Mouse (Mus musculus): ENCODE measurements around the gene Fhdc1. TPM values are rescaled to one million over a fixed set of nuclear protein-coding genes. Genes with fewer than 3 reads are reported as not detected.

The Fhdc1 gene
- total RNA-seq, 1 experiment from 2014 or later = 0.38 TPM

DNA sequence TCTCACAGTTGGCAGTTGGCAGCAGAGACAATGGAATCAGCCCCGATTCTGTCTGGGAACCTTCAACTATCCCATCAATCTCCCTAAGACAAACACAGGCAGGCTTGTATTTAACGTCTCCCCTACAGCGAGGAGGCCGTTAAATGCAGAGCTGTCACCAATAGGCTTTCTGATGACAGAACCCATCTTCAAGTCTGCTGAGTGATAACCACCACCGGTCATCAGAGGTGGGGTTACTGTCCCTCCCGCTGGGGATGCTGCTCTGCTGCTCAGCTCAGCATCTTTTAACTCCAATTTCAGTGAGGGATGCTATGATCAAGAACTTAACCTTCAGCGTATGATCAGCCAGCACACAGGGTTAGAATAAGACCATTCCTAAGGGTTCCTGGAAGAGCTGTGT lies 2.0 kb downstream of the Fhdc1 start:
- no peak for ATAC-seq (replicated peaks; ENCODE audit: insufficient number of reproducible peaks, low FRiP score, low TSS enrichment, poor library complexity, severe bottlenecking)

DNA sequence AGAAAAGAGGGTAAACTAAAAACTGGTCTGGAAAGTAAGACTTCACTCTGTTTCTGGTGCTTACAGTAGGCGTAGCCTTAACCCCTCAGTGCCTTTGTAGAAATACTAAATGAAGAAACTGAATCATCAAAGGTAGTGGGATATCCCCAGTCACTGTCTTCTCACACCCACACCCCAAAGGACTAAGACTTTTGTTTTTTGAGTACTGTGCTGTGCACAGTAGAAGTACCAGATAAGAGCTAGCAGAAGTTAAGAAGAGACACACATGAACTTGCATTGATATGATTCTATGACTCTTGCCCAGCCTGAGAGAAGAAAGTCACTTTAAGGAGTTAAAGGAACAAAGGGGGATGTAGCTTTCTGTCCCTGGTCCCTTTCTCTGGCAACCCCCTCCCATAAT lies 2.7 kb downstream of the Fhdc1 start:
- ATAC-seq (replicated peaks; ENCODE audit: insufficient number of reproducible peaks, low FRiP score, low TSS enrichment, poor library complexity, severe bottlenecking) = no peak

DNA sequence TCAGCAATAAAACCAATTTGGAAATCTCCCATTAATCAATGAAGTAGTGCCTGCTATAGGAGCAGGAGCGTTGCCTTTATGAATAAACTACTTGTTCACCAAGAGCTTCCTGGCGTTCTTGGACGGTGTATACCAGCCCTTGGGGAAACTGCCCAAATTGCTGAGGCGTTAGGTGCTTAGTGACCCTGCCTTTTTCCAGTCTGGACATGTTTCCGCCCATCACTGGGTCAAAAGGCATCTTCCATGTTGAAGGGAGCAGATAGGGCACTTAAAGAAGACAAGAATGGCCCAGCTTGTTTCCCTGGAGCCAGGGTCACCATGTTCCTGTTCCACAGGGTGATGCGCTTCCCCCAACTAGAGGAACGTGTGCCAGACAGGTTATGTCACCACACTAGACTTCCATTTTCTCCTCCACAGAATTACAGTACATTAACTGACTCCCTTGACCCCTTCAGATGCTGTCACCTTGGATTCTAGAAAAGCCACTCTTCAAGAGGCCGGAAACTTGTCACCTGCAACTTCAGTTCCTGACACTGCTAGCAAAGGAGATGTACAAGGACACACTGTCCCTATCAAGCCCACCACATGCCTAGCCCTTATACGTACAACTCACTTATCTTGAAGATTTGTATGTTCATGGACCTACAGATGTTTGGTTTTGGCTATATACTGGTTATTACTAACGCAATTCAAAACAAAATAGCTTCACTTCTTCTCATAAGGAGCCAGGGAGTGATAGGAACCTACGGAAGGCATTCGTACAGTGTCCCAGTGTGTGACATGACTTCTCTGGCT lies 5.1 kb downstream of the Fhdc1 start:
- no peak for ATAC-seq (replicated peaks; ENCODE audit: insufficient number of reproducible peaks, low FRiP score, low TSS enrichment, poor library complexity, severe bottlenecking)

DNA sequence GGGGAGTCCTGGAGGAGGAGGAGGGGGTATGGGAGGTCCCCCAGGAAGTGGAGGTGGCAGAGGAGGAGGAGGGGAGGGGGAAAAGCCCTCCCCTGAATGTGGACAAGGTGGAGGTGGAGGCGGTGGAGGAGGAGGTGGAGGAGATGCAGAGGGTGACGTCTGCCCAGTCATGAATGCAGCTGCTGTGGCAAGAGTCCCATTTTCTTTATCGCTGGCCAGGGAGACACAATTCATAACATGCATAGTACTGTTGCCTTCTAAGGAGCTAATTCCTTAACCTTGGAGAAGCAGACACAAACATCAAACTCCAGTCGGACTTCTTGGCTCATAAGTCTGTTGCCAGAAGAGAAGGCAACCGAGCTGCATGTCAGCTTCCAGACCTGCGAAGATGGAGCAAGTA lies 5.8 kb downstream of the Fhdc1 start:
- ATAC-seq (replicated peaks; ENCODE audit: insufficient number of reproducible peaks, low FRiP score, low TSS enrichment, poor library complexity, severe bottlenecking) = no peak

DNA sequence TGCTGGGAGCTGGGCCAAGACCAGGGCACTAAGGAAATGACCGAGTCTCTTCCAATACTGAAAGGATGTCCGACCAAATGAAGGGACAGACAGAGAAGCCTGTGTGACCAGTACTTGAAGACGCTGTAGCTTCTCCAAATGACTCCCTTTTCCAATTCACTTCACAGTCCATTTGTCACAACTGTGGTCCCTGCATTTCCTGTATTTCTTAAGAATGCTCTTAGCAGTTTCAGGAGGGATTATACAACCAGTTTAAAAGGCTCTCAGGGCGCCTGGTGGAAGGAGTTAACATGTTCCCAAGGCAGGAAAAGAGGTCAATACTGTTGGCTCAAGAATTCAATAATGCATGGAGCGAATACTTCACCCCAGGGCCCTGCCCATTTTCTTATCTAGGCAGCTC lies 7.3 kb downstream of the Fhdc1 start:
- no peak for ATAC-seq (replicated peaks; ENCODE audit: insufficient number of reproducible peaks, low FRiP score, low TSS enrichment, poor library complexity, severe bottlenecking)

DNA sequence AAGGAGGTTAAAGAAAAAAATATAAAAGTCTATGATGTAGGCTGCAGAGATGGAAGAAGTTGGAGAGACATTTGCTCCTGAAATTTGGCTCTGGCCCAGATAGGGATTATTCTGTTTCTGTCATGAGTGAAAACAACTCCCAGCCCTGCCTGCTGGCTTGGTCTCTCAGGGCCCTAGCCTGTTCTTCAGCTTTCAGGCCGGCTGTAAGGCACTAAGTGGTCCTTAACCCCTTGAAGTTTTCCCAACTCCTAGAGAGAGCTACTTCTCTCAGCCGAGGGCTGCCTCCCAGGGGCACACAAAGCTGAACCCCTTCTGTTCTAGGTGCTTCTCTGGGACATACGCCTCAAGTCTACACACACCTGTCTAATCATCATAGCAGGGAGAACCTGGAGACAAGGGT lies 7.7 kb downstream of the Fhdc1 start:
- ATAC-seq (replicated peaks; ENCODE audit: insufficient number of reproducible peaks, low FRiP score, low TSS enrichment, poor library complexity, severe bottlenecking) = no peak

DNA sequence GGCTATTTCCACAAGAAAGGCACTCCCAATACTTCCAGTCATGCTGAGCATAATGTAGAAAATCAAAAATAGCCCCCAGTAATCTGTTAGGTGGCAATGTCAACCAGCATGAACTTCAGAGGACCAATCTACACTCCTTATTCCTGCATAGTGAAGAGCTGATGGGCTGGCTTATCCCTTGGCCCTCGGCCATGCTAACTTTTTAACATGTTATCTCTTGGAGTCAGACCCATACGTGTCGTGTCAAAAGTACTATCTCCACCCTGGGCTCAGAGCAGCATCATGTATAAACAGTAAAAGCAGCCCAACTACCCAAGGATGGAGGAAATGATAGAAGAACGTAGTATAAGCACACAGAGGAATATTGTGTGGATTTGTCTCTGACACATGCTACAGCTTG lies 9.1 kb downstream of the Fhdc1 start:
- ATAC-seq (replicated peaks; ENCODE audit: insufficient number of reproducible peaks, low FRiP score, low TSS enrichment, poor library complexity, severe bottlenecking) = no peak

DNA sequence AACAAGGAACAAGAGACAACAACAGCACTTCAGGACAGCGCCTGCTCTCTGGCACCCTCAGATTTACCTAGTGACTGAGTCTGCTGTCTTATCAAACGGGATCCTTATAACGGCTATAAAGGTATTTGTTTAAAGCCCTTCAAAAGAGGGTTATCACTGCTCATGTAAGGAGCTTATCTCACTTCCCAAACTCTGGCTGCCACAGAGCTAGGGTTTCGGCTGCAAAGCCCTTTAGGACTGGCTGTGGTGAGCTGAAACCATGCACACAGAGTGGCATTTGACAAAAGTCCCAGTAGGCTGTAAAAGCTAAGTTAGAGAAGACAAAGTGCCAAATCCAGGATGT lies 12.1 kb downstream of the Fhdc1 start:
- ATAC-seq (replicated peaks; ENCODE audit: insufficient number of reproducible peaks, low FRiP score, low TSS enrichment, poor library complexity, severe bottlenecking) = no peak

DNA sequence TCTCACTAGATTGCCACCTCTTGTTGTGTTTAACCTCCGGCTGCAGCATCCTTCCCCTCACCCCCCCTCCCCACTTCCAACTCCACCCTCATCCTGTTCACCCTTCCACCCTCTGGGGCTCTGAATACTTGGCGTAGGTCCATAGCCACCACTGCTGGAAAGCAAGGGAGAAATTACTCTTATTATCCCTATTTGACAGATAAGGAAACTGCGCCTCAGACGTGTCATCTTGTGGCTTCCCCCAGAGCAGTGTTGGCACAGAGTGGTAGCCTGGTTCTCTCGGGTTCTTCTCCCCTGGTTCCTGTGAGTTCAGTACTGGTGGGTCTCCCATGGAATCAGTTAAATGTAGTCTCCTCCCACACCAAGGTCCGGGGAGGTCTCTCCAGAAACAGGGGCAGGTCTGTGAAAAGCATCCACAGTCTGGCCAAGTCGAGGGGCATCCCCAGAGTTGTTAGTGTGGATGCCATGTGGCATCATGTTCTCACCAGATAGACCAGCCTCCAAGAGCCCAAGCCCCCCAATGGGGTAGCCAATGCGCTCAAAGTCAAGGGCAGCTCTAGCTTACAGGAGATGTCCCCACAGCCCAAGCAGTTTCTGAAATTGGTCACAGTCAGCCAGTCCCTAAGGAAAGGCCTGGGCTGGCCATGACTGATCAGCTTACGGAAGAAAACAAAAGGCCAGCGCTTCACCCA lies 12.7 kb downstream of the Fhdc1 start:
- no peak for ATAC-seq (replicated peaks; ENCODE audit: insufficient number of reproducible peaks, low FRiP score, low TSS enrichment, poor library complexity, severe bottlenecking)

DNA sequence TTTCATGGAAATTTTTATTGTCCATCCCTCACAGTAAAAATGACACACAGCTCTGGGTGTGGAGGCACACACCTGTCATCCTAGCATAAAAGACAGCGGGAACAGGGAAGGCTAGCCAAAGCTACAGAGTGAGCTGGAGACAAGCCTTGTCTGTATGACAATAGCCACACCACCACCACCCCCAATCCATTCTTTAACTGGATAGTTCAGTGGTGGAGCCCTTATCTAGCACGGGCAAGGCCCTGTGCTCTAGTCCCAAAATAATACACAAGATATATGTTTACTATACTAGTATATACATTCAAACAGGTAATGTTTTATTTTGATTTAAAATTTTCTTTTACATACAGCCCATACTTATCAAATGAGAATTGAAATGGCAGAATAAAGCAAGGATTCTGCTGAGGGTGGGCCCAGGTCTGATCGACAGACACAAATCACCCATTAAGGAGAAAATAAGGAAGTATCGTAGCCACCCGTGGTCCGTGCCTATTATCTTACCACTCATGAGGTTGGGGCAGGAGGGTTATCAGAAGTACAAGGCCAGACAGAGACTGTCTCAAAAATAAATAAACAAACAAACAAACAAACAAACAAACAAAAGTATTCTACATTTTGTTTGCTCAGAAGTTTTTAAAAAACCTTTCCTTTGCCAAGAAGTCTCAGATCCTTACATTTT lies 14.3 kb downstream of the Fhdc1 start:
- no peak for ATAC-seq (replicated peaks; ENCODE audit: insufficient number of reproducible peaks, low FRiP score, low TSS enrichment, poor library complexity, severe bottlenecking)

DNA sequence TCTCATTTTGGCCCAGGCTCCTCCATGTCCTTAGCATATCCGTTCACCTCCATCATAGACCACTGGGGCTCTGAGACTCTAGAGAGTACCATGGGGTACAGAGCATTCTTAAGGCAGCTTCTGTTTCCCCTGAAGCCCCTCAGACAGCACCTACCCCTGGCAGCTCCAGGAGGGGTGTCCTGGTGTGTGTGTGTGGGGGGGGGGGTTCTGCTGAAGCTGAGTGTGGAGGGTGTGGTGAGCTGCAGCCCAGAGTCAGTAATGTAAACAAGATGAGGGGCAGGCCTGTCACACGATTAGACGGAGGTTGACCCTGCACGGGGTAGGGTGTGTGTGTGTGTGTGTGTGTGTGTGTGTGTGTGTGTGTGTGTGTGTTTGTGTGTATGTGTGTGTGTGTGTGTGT lies 18.5 kb downstream of the Fhdc1 start:
- no peak for ATAC-seq (replicated peaks; ENCODE audit: insufficient number of reproducible peaks, low FRiP score, low TSS enrichment, poor library complexity, severe bottlenecking)

DNA sequence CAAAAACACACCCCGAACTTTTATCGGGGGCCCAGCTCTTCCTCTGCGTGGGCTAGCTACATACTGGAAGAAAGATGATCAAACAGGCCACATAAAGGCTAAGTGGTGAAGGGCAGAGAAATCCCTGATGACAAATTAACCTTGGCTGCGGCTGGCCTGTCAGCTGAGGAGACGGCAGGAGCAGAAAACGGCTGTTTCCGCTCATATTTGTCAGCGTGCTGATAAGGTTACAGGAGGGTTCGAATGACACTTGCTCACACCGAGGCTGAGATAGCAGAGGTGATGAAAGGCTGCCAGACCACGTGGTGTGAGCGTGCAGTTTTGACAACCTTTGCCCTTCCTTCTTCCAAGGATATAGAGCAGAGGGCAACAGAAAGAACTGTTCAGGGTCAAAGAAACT lies 19.3 kb downstream of the Fhdc1 start:
- ATAC-seq (replicated peaks; ENCODE audit: insufficient number of reproducible peaks, low FRiP score, low TSS enrichment, poor library complexity, severe bottlenecking) = no peak

DNA sequence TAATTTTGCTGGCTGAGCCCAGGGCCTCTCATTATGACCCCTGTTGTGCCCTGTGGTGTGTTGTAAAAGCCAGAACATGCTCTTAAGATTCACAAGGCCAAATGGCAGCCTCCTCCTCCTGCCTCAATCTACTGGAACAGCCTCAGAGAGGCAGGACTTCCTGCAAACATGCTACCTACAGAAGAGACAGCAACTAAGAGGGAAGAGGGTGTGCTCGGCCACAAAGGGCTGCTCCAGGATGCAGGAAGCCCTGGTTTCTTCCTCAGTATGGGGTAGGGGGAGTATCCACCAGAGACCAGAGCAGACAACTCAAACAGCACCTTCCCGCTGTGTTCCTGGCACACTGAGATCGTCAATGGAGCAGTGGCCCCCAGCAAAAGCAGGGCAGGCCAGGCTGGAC lies 19.7 kb downstream of the Fhdc1 start:
- ATAC-seq (replicated peaks; ENCODE audit: insufficient number of reproducible peaks, low FRiP score, low TSS enrichment, poor library complexity, severe bottlenecking) = no peak

DNA sequence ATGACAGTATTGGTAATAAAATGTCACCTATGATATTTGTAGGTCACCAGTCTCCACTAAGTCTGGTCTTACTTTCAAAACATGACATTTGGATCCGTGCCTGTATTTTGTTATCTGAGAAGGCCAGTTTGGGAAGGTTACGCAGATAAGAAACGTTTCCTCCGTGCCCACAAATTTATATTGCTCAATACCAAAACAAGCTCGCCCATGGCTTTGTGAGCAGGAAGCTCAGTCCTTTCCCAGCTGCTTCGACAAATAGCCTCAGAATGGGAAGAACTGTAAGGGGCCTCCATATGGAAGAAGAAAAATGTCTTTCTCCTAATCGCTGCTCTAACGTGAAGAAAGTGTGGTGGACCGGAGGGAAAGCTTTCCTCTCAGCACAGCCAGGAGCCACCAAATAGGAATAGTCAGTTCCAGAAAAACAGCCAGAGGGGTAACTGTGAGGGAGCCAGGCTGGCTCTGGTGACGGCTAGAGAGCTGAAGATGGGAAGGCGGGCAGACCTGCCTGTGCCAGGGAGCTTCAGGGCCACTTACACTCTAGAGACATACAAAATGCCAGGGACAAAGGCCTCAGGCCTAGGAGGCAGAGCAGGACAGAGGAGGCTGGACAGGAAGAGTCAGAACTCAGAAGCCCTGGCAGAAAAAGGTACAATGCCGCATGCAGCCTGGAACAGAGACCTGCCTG lies 24.4 kb downstream of the Fhdc1 start:
- ATAC-seq (replicated peaks; ENCODE audit: insufficient number of reproducible peaks, low FRiP score, low TSS enrichment, poor library complexity, severe bottlenecking) = no peak

DNA sequence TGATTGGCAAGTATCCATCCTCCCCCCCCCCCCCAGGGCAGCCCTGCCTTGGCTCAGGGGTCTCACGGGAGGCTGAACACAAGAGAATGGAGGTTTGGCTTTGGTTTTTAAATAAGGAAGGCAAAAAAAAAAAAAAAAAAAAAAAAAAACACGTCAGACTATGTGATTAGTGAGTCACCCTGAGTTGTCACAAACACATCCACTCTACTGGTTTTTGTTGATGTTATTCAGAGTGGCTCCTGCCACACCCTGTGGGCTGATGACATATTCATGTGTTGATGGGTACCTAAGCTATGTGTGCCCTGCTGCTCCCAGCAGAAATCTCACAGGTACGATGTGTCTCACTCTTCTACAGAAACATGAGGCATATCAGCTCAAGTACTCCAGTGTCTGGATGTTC lies 29.6 kb downstream of the Fhdc1 start:
- no peak for ATAC-seq (replicated peaks; ENCODE audit: insufficient number of reproducible peaks, low FRiP score, low TSS enrichment, poor library complexity, severe bottlenecking)

DNA sequence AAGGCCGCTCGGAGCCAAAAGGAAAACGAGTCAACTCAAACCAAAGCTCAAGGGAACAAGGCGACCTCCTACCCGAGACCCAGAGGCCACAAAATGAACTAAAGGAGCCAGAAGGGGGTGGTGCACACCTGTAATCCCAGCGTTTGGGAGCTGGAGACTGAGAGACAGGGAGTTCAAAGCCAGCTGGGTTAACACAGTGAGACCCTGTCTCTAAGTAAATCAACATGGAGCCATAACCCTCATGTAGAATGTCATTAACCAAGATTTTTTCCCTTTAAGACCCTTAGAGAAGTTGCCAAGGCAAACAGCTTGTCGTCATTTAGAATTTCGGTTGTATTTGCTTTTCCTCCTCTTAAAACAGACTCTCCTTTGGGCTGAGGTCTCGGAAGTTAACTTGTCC lies 31.2 kb downstream of the Fhdc1 start:
- no peak for ATAC-seq (replicated peaks; ENCODE audit: insufficient number of reproducible peaks, low FRiP score, low TSS enrichment, poor library complexity, severe bottlenecking)

DNA sequence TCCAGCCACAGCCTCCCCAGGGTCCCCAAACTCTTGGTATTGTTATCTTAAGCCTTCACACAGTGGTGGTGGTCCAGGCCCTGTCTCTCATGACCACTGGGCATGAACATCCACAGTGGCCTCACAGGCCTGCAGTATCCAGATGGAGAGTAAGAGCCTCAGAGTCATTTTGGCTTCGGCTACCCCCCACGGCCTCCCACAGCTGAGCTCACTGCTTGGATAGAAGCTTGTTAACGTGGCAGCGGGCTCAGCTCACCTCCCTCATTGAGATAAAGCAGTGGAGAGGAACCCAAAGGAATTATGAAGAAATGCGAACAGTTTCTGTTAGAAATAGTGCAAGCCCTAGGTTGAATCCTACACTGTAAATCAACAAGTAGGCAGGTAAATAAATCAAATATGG lies 32.4 kb downstream of the Fhdc1 start:
- no peak for ATAC-seq (replicated peaks; ENCODE audit: insufficient number of reproducible peaks, low FRiP score, low TSS enrichment, poor library complexity, severe bottlenecking)

DNA sequence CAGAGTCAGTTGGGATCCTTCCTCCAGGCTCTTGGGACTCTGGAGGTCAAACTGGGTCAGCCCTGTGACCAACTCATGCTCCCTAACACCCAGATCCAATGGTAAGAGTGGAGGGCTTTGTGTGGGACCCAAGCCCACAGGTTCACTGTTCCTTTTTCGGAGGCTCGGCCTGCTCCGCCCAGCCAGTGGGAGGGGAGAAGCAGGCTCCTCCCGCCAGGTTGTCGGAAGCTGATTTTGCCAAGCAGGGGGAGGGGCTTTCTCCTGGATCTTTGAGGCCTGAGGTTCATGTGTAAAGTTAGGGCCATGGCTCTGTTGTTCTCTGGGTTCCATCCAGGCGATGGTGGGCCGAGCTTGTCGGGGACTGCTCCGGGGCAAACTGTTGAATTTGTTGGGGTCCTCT lies 34.4 kb downstream of the Fhdc1 start:
- ATAC-seq (replicated peaks; ENCODE audit: insufficient number of reproducible peaks, low FRiP score, low TSS enrichment, poor library complexity, severe bottlenecking) = no peak

DNA sequence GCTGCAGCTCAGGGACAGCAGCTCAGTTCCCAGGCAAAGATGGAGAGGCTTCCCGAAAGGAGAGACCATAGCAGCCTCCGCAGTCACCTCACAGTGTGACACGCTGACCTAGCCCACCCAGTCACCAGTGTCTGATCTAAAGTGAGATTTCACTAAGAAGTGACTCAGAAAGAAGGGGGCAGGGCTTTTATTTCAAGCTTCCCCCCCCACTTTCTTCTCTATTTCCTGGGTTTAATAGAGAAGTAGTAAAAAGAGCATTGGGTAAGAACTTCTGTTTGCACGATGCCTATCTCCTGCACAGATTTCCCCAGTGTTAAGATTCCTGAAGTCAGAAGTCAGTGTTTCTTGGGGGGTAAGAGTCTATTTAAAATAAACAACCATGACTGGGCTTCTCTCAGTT lies 37.3 kb downstream of the Fhdc1 start:
- no peak for ATAC-seq (replicated peaks; ENCODE audit: insufficient number of reproducible peaks, low FRiP score, low TSS enrichment, poor library complexity, severe bottlenecking)

All from monocyte, adult 5-6 weeks (primary cell).